Mouse (Mus musculus): ENCODE data around the gene Hace1. TPM values are rescaled to one million over a fixed set of nuclear protein-coding genes. Genes with fewer than 3 reads are reported as not detected.
A peak's percentile ranks its signal among the peaks of the same experiment; 100 is the strongest.

Gene Hace1
- total RNA-seq, 1 experiment from 2014 or later = 33.1 TPM

DNA sequence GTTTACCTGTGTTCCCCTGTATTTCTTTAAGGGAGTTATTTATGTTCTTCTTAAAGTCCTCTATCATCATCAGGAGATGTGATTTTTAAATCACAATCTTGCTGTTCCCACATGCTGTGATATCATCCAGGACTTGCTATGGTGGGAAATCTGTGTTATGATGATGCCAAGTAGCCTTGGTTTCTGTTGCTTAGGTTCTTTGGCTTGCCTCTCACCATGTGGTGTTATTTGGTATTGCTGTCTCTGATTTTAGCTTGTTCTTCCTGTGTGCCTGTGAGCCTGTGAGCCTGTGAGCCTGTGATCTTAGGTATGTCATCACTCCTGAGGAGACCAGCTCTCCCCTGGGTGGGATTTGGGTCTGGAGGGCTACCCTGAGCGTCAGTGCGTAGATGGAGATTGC lies 90.6 kb downstream of the Hace1 start:
- no peak for ATAC-seq (replicated peaks in 1 of 2; ENCODE audit: insufficient read depth in 1 of 2, low FRiP score in 2 of 2, low TSS enrichment in 1 of 2, low read depth in 1 of 2, poor library complexity in 2 of 2, severe bottlenecking in 2 of 2)

DNA sequence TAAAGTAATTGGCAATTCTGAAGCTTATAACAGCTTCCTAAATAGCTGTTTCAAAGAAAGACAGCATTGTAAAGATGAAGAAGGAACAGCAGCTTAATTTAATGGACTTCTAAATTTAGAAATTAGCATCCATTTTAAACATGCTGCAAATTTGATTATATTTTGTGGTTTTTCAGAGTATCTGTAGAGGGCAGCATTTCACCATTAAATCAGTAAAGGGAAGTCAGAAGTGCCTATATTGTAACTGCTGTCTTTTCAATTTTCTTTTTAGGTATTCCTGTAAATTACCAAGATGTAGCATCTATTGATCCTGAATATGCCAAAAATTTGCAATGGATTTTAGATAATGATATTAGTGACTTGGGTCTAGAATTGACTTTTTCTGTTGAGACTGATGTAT lies 99.2 kb downstream of the Hace1 start:
- peak; percentile 51 to 80; a peak in 3 of 4 replicates for ATAC-seq (replicated peaks in 1 of 2; ENCODE audit: insufficient read depth in 1 of 2, low FRiP score in 2 of 2, low TSS enrichment in 1 of 2, low read depth in 1 of 2, poor library complexity in 2 of 2, severe bottlenecking in 2 of 2)

GRCm38 (mm10) chr10:45686191-45686590 lies 108.6 kb downstream of the Hace1 start:
- no peak for ATAC-seq (replicated peaks in 1 of 2; ENCODE audit: insufficient read depth in 1 of 2, low FRiP score in 2 of 2, low TSS enrichment in 1 of 2, low read depth in 1 of 2, poor library complexity in 2 of 2, severe bottlenecking in 2 of 2)

- ATAC-seq (replicated peaks in 1 of 2; ENCODE audit: insufficient read depth in 1 of 2, low FRiP score in 2 of 2, low TSS enrichment in 1 of 2, low read depth in 1 of 2, poor library complexity in 2 of 2, severe bottlenecking in 2 of 2) = no peak
Observed at GRCm38 (mm10) chr10:45694931-45695330, 117.3 kb downstream of the Hace1 start.

GRCm38 (mm10) chr10:45695522-45695921 lies 117.9 kb downstream of the Hace1 start:
- no peak for ATAC-seq (replicated peaks in 1 of 2; ENCODE audit: insufficient read depth in 1 of 2, low FRiP score in 2 of 2, low TSS enrichment in 1 of 2, low read depth in 1 of 2, poor library complexity in 2 of 2, severe bottlenecking in 2 of 2)

DNA sequence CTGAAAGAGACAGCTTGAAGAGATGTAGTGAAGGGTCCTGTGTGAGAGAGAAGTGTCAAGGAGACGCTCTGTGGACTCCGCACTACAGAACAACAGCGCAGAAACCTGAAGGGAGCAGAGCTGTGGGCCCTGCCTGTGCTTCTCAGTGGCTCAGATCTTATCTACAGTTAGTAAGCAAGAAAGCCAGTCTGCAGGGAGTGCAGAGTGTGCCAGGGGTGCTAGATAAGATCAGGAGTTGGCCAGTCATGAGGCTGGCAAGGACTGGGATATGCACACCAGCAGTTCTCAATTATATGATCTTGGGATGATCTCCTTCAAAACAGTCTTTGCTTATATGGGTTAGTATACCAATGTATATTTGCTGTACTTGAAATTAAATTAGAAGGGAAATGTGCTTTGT lies 121.3 kb downstream of the Hace1 start:
- no peak for ATAC-seq (replicated peaks in 1 of 2; ENCODE audit: insufficient read depth in 1 of 2, low FRiP score in 2 of 2, low TSS enrichment in 1 of 2, low read depth in 1 of 2, poor library complexity in 2 of 2, severe bottlenecking in 2 of 2)

DNA sequence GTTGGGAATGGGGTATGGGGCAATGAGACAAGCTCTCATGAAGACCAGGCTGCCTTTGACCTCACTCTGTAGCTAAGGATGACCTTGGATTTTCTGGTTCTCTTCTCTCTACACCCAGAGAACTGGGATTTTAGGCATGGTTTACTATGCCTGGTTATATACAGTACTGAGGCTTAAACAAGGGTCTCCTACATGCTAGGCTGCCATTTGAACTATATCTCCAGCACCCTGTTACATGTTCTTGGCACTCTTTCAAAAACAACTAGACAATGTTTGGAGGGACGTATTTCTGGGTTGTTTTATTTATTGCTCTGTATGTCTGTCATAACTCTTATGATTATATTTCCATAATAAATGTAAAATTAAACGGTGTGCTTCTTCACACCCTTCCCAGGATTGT lies 129.2 kb downstream of the Hace1 start:
- no peak for ATAC-seq (replicated peaks in 1 of 2; ENCODE audit: insufficient read depth in 1 of 2, low FRiP score in 2 of 2, low TSS enrichment in 1 of 2, low read depth in 1 of 2, poor library complexity in 2 of 2, severe bottlenecking in 2 of 2)

- ATAC-seq (replicated peaks in 1 of 2; ENCODE audit: insufficient read depth in 1 of 2, low FRiP score in 2 of 2, low TSS enrichment in 1 of 2, low read depth in 1 of 2, poor library complexity in 2 of 2, severe bottlenecking in 2 of 2) = no peak
Observed at GRCm38 (mm10) chr10:45710848-45711247, 133.2 kb downstream of the Hace1 start.

DNA sequence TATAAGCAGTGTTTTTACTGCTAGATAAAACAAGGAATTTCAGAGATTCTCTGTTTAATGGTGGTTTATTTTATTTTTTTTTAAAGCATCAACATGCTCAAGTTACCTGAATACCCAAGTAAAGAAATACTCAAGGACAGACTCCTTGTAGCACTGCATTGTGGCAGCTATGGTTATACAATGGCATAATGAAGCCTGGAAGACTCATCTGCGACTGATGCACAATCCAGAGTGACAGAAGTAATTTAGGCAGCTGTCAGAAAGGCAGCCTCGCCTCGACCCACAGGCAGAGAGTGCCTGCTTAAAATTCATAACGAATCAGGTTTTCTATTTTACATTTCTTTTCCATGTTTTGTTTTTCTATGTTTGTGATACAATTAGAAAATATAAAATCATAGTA lies 133.7 kb downstream of the Hace1 start:
- ATAC-seq (replicated peaks in 1 of 2; ENCODE audit: insufficient read depth in 1 of 2, low FRiP score in 2 of 2, low TSS enrichment in 1 of 2, low read depth in 1 of 2, poor library complexity in 2 of 2, severe bottlenecking in 2 of 2) = no peak

Other genes starting within 250 kb of the Hace1 start
- not detected in 2 replicates for gene Bves, start 242.1 kb upstream of the Hace1 start, total RNA-seq (2017)
- 0.44 TPM in 1 of 2 replicates, not detected in the other for gene Lin28b, start 91.4 kb upstream of the Hace1 start, total RNA-seq (2017)